Mouse (Mus musculus): ENCODE results near the gene Rps6kb1. TPM values are rescaled to one million over a fixed set of nuclear protein-coding genes. Genes with fewer than 3 reads are reported as not detected.

The Rps6kb1 gene
- 10 to 100 TPM; 38.5 to 39.2 TPM for total RNA-seq (2021)
- long read RNA-seq, experiment 1, full-length matches to known transcripts, result 32 of 53 reads
- long read RNA-seq, experiment 1, partial matches to known transcripts, result 2 of 53 reads
- long read RNA-seq, experiment 1, other reads (novel, unspliced or antisense), result 19 of 53 reads
- long read RNA-seq, experiment 2, full-length matches to known transcripts, result 14 of 32 reads
- long read RNA-seq, experiment 2, partial matches to known transcripts, result 2 of 32 reads
- long read RNA-seq, experiment 2, other reads (novel, unspliced or antisense), result 16 of 32 reads

GRCm38 (mm10) chr11:86544639-86545299 lies at the start of gene Rps6kb1, which contains the start of gene Tubd1:
TSS of gene Rps6kb1 (minus strand) at chr11:86544805.
TSS of gene Tubd1 (plus strand) at chr11:86544991.
- TF ChIP-seq CTCF (IDR thresholded peaks at IDR 0.05), result no peak
- H3K4me3 ChIP-seq, result peak within 1 kb of the TSS; percentile 93
- peak; percentile 98 to 99 for DNase-seq (ENCODE audit: extremely low spot score in 1 of 2, low spot score in 2 of 2)
- H3K27ac ChIP-seq, result peak within 1 kb of the TSS; percentile 89
- intact Hi-C loops (cut with DNase I), result no loop called here

GRCm38 (mm10) chr11:86593443-86593842 lies 48.8 kb upstream of the Rps6kb1 start:
- intact Hi-C loops (cut with DNase I), result no loop called here

GRCm38 (mm10) chr11:86592993-86593392 lies 48.4 kb upstream of the Rps6kb1 start:
- intact Hi-C loops (cut with DNase I), result no loop called here
- TF ChIP-seq CTCF (IDR thresholded peaks at IDR 0.05), result no peak
- DNase-seq (ENCODE audit: extremely low spot score in 1 of 2, low spot score in 2 of 2), result no peak
- Histone ChIP-seq H3K4me3 (no peak overlapping the region), H3K27ac (no peak overlapping the region)

More at GRCm38 (mm10) chr11:86593443-86593842, 48.8 kb upstream of the Rps6kb1 start:
- TF ChIP-seq CTCF (IDR thresholded peaks at IDR 0.05), result no peak
- no peak overlapping the region for H3K27ac ChIP-seq
- H3K4me3 ChIP-seq, result no peak overlapping the region
- no peak for DNase-seq (ENCODE audit: extremely low spot score in 1 of 2, low spot score in 2 of 2)

GRCm38 (mm10) chr11:86591931-86592616 lies 47.5 kb upstream of the Rps6kb1 start:
- no peak for DNase-seq (ENCODE audit: extremely low spot score in 1 of 2, low spot score in 2 of 2)
- intact Hi-C loops (cut with DNase I), result no loop called here
- no peak overlapping the region for H3K4me3 ChIP-seq
- H3K27ac ChIP-seq, result no peak overlapping the region
- no peak for TF ChIP-seq CTCF (IDR thresholded peaks at IDR 0.05)

GRCm38 (mm10) chr11:86591301-86591845 lies 46.8 kb upstream of the Rps6kb1 start:
- intact Hi-C loops (cut with DNase I), result no loop called here
- no peak overlapping the region for H3K27ac ChIP-seq
- no peak for TF ChIP-seq CTCF (IDR thresholded peaks at IDR 0.05)
- no peak overlapping the region for H3K4me3 ChIP-seq
- no peak for DNase-seq (ENCODE audit: extremely low spot score in 1 of 2, low spot score in 2 of 2)

- Histone ChIP-seq H3K4me3 (no peak overlapping the region), H3K27ac (no peak overlapping the region)
- TF ChIP-seq CTCF (IDR thresholded peaks at IDR 0.05), result no peak
- intact Hi-C loops (cut with DNase I), result no loop called here
- no peak for DNase-seq (ENCODE audit: extremely low spot score in 1 of 2, low spot score in 2 of 2)
Measured at GRCm38 (mm10) chr11:86590579-86590978, 46.0 kb upstream of the Rps6kb1 start.

- intact Hi-C loops (cut with DNase I), result no loop called here
Measured at GRCm38 (mm10) chr11:86590066-86590465, 45.5 kb upstream of the Rps6kb1 start.

GRCm38 (mm10) chr11:86588583-86589298 lies 44.1 kb upstream of the Rps6kb1 start:
- Histone ChIP-seq H3K27ac (no peak overlapping the region), H3K4me3 (no peak overlapping the region)
- intact Hi-C loops (cut with DNase I), result no loop called here
- no peak for TF ChIP-seq CTCF (IDR thresholded peaks at IDR 0.05)
- no peak for DNase-seq (ENCODE audit: extremely low spot score in 1 of 2, low spot score in 2 of 2)

More at GRCm38 (mm10) chr11:86590066-86590465, 45.5 kb upstream of the Rps6kb1 start:
- H3K4me3 ChIP-seq, result no peak overlapping the region
- no peak for TF ChIP-seq CTCF (IDR thresholded peaks at IDR 0.05)
- no peak for DNase-seq (ENCODE audit: extremely low spot score in 1 of 2, low spot score in 2 of 2)
- H3K27ac ChIP-seq, result no peak overlapping the region

GRCm38 (mm10) chr11:86587830-86588229 lies 43.2 kb upstream of the Rps6kb1 start:
- TF ChIP-seq CTCF (IDR thresholded peaks at IDR 0.05), result no peak
- DNase-seq (ENCODE audit: extremely low spot score in 1 of 2, low spot score in 2 of 2), result no peak
- intact Hi-C loops (cut with DNase I), result no loop called here
- no peak overlapping the region for H3K4me3 ChIP-seq
- H3K27ac ChIP-seq, result no peak overlapping the region

GRCm38 (mm10) chr11:86586868-86587792 lies 42.5 kb upstream of the Rps6kb1 start:
- no peak overlapping the region for H3K4me3 ChIP-seq
- H3K27ac ChIP-seq, result no peak overlapping the region
- intact Hi-C loops (cut with DNase I), result no loop called here
- no peak for DNase-seq (ENCODE audit: extremely low spot score in 1 of 2, low spot score in 2 of 2)
- TF ChIP-seq CTCF (IDR thresholded peaks at IDR 0.05), result no peak

Data from left cerebral cortex, adult 2 months (tissue).